Mouse (Mus musculus) neural tube, embryonic 10.5 days (tissue): Measurements from ENCODE around the gene Slc7a5.

Experiments used
- DNase-seq: peaks from one replicate; pipeline ENCODE4 v3.0.0-alpha.2; 2017; ENCODE audit warnings: low spot score; ENCODE audit errors: extremely low spot score

Slc7a5 gene

DNA sequence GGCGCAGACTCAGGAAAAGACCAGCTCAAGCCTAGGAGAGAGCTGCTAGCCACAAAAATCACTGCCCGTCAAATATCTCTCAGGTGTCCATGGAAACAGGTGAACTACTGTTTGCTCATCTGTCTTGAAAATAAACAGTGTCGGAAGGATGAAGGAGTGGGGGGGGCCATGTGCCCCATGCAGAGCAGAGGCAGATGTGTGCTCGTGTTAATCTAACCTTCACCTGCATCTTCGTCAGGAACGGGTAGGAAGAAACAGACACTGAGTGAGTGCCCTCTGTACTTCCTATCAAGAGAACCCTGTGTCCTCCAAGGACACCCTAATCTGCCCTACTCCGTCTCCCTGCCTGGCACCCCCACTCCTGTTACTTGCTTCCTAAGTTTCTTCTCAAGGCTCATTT lies 55.8 kb downstream of the Slc7a5 start:
- DNase-seq: no peak

GRCm38 (mm10) chr8:121850821-121851470 lies 56.5 kb downstream of the Slc7a5 start:
- DNase-seq: peak; percentile 100

GRCm38 (mm10) chr8:121850436-121850820 lies 57.1 kb downstream of the Slc7a5 start:
- no peak for DNase-seq

GRCm38 (mm10) chr8:121850018-121850417 lies 57.5 kb downstream of the Slc7a5 start:
- peak; percentile 82 for DNase-seq

DNA sequence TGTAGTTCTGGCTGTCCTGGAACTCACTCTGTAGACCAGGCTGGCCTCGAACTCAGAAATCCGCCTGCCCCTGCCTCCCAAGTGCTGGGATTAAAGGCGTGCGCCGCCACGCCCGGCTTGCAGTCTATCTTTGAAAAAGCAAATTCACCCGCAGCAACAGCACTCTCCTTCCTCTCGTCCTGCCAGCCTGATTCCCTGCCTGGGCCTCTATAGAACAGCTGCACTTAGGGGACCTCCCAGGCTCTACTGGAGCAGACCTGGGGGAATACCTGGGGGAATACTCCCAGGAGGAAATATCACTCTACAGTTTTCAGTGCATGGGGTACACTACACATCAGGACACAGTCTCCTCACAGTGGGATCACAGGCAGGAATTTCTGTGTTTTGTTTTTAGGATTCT lies 58.2 kb downstream of the Slc7a5 start:
- DNase-seq: no peak

GRCm38 (mm10) chr8:121848495-121848894 lies 59.0 kb downstream of the Slc7a5 start:
- no peak for DNase-seq

DNA sequence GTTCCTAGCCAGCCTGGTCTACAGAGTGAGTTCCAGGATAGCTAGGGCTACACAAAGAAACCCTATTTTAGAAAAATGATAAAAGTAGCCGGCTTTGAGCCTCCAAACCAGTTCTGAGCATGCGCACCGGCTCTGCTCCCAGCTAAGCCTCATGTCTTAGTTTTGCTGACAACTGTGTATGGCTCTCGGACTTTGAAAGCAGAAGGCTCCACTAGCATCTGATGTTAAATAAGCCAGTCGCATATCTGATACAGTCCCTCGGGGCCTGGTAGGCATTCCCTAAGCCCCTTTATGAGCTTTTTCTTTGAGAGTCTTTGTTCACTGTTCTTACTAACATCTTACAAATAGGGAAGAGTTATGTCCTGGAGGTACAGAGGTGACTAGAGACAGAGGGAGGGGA lies 59.5 kb downstream of the Slc7a5 start:
- DNase-seq: no peak

- DNase-seq: no peak
These were observed 60.2 kb downstream of the Slc7a5 start for GRCm38 (mm10) chr8:121847261-121847822.

- DNase-seq: no peak
These were observed 60.7 kb downstream of the Slc7a5 start for GRCm38 (mm10) chr8:121846815-121847214.

DNA sequence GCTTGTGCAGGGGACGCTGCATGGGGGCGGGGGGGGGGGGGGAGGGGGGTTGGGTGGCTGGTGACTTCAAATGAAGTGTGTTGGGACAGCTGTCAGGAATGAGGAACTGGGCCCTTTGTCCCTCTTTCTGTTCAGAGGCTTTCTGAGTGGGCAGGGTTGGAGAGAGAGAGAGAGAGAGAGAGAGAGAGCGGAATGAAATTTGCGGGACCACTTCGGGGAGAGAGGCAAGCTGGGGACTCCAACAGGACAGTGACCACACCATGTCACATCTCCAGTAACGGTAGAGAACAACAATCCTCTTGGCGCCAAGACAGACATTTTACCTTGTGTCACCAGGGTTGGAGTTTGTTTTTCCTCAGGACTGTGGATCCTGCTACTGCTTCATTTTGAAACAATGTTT lies 62.7 kb downstream of the Slc7a5 start:
- DNase-seq: no peak

DNA sequence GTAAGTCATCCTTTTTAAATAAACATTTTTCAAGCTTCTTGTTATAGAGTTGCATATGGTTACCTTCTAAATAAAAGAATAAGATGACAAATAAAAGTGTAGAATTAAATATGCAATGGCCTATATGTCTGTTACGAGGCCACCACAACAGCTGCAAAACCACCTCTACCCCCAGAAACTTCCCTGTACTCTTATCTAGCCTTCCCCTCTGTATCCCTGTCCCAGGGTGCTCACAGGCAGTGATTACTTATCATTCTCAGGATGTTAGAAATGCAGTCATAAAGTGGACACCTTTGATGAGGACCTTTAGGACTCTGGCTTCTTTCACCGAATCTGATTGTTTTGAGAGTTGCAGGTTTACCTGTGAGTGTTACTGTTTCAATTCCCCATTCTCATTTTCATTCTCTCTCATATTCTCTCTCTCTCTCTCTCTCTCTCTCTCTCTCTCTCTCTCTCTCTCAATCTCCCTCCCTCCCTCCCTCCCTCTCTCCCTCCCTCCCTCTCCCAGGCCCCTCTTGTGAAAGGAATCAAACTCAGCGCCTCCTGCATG lies 64.2 kb downstream of the Slc7a5 start:
- no peak for DNase-seq

- DNase-seq: no peak
These were observed 65.2 kb downstream of the Slc7a5 start for GRCm38 (mm10) chr8:121842064-121842955.

- DNase-seq: peak; percentile 49
These were observed 66.3 kb downstream of the Slc7a5 start for GRCm38 (mm10) chr8:121841242-121841641.

GRCm38 (mm10) chr8:121832503-121832902 lies 75.0 kb downstream of the Slc7a5 start:
- peak; percentile 72 for DNase-seq

DNA sequence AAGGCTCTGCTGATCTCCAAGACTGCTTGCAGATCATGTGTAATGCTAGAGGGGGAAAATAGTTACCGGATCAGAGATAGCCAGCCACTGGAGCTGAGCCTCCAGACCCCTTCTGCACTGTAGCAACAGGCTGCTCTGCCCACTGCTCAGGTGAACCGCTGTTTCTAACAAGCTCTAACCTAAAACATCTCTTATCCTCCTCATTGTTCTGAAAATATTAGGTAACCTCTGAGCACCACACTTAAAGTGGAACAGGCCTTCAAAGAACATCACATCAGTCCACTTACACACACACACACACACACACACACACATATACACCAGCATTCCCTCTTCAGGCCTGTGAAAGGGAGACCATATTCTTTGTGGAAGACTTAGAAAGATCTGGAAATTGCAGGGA lies 75.4 kb downstream of the Slc7a5 start:
- DNase-seq: no peak
